ENCODE assay signal across 9 mouse cellular contexts in genomic region chr17:83896723-83897122, GRCm38 (mm10). TPM values are rescaled to one million over a fixed set of nuclear protein-coding genes. Genes with fewer than 3 reads are reported as not detected.
DNase-seq lines count a peak whose midpoint lies in the region; TF ChIP-seq lines count a peak whose summit lies in the region.
"Had no signal": no experiment of that assay in that cellular context is flagged by ENCODE, and none has a peak within 500 bp of the region (broad histone marks: within the 10 kb centered on the region; RNA-seq: fewer than 3 reads in every experiment).

No protein-coding gene starts in this region.

- TF ChIP-seq CTCF in embryonic fibroblast, embryonic 13.5 days (IDR thresholded peaks at IDR 0.05; ENCODE audit: borderline replicate concordance, insufficient read depth, low read length): peak; percentile 37; the same call in 1 of the 2 replicates

- DNase-seq in left cerebral cortex, postnatal 25 days (ENCODE audit: low spot score in 2 of 2): peak; percentile 57 to 61
- DNase-seq in left cerebral cortex, postnatal 36 days (ENCODE audit: low spot score in 2 of 2): no peak
- DNase-seq in R1 (ENCODE audit: low read depth, low spot score): peak; percentile 75
- DNase-seq in kidney, postnatal 10 days: peak; percentile 70
- peak; percentile 66 for DNase-seq in lung, postnatal 36 days
- peak; percentile 70 for DNase-seq in splenic B cell, adult 2 months (ENCODE audit: low read depth, low spot score)
- no peak for DNase-seq in adrenal gland, postnatal 25 days

- no peaks in the 10 kb centered on the region for H3K36me3 ChIP-seq in splenic B cell, adult 2 months (ENCODE audit: control insufficient read depth, insufficient read depth, low read length, poor library complexity, severe bottlenecking)

- no peak overlapping the region for H3K4me3 ChIP-seq in embryonic fibroblast, embryonic 13.5 days (ENCODE audit: insufficient read depth, low read length)

- TF ChIP-seq POLR2A in embryonic fibroblast, embryonic 13.5 days (IDR thresholded peaks at IDR 0.05; ENCODE audit: low read depth, low read length): no peak

- no peak overlapping the region for H3K27ac ChIP-seq in embryonic fibroblast, embryonic 13.5 days (ENCODE audit: insufficient read depth, low read length)

- intact Hi-C loops in left cerebral cortex, postnatal 25 days (cut with DNase I): no loop called here
- intact Hi-C loops in left cerebral cortex, postnatal 36 days (cut with DNase I): no loop called here

- H3K4me1 ChIP-seq in embryonic fibroblast, embryonic 13.5 days (ENCODE audit: control insufficient read depth, insufficient read depth, low read length): peaks cover 5% of the 10 kb centered on the region; the same call in 1 of the 2 replicates

- H3K27me3 ChIP-seq in splenic B cell, adult 2 months (ENCODE audit: control insufficient read depth, insufficient read depth, low read length, poor library complexity, severe bottlenecking): no peaks in the 10 kb centered on the region

RNA-seq across cellular contexts. Expression of gene Haao, which starts 49.0 kb away (rescaled TPM):
- total RNA-seq in left cerebral cortex, postnatal 25 days (2021): not detected
- under 1 TPM in 1 of 2 experiments, not detected in 1; 0.25 TPM for total RNA-seq in left cerebral cortex, postnatal 36 days (2021)
- polyA plus RNA-seq in embryonic fibroblast, embryonic 13.5 days (2011; ENCODE audit: insufficient read length, low read depth, missing spikeins): not detected in 2 replicates
- total RNA-seq in adrenal gland, postnatal 25 days (2021): 0.43 and 3.8 TPM in 2 replicates
- total RNA-seq: gastrocnemius, postnatal 36 days had no signal

Comparison
In these comparisons a context has a peak if more than half of its experiments do, and no peak if none do; other contexts are left out.
1. DNase-seq: peak in left cerebral cortex, postnatal 25 days (2 of 2), R1 (single experiment), kidney, postnatal 10 days (single experiment), lung, postnatal 36 days (single experiment) and splenic B cell, adult 2 months (single experiment); none in left cerebral cortex, postnatal 36 days (0 of 2) and adrenal gland, postnatal 25 days (single experiment).